Mouse (Mus musculus) adrenal gland, postnatal 0 days (tissue): ENCODE measurements around the gene Ttn. TPM values are rescaled to one million over a fixed set of nuclear protein-coding genes. Genes with fewer than 3 reads are reported as not detected.

Source experiments
- polyA plus RNA-seq: library from polyadenylated mRNA; unstranded; fragments of >200 nt; fragmentation: Nextera tagmentation; extraction: Ambion mirVana; gene quantifications from 2 replicates; pipeline ENCODE4 v1.2.1, GENCODE M21; 2015

Ttn gene
- 1.9 and 17.8 TPM in 2 replicates for polyA plus RNA-seq

DNA sequence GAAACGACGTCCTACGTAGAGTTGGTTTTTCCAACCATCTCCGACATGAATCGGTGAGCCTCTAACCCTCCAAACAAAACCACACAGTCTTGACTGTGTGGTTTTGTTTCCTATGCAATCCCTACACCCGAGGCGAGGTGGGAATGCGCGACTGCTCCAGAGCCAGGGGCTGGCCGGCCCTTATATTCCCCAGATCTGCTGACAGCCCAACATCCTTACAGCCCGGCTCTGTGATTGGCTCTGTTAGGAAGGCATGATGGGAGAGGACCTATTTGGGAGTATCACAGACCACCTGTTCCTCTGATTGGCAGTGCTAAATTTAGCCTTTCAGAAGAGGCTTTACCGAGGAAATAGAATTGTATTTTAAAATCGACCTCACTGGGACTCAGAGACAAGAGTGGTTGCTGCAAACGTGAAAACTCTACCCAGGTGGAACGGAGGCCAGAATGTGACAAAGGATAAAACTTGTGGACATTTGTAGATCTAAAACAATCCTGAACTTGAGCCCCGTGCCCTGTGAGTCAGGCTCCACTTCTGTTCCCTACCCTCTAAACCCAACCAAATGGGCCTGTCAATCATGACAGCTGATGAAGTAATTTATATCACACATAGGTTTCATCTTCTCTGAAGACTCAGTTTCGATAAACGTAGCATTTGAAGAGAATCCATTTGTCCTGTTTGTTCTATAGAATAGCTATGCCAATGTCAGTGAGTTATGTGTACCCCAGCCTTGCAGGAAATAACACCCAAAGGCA lies at the start of gene Ttn:
TSS of gene Ttn (minus strand) at position 157 of the 755 bp plus-strand sequence.

DNA sequence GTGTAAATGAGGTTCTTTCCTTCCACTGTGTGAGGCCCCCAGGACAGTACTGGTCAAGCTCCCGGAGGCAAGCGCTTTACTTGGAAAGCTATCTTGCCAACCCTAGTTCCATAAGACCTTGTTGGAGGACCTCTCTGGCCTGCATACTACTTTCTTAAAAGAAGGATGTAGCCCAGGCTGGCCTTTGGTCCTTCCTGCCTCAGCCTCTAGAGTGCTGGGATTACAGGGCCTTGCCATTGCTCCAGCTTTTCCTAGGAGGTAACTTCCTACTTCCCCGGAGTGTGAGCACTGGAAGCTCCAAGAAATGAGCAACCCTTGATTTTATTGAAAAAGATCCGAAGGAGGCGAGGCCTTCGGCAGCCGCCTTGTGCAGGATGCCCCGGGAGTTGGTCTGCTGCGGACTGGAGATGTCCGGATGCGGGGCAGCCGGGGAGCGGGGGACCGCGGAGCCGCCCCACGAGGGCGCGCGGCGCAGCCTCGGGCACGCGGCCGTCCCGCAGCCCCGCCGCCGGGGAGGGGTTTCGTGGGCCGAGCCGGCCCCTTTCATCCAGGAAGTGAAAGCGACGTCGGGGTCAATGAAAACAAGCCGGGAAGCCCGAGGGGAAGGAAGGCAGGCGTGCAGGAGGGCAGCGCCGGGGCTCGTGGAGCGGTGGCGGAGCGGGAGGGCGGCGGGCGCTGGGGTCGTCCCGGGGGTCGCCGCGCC lies 307.5 kb downstream of the Ttn start, which contains the start of gene Plekha3:
TSS of gene Plekha3 (plus strand) at position 557 of the 703 bp plus-strand sequence.

GRCm38 (mm10) chr2:76672966-76673392 lies 309.4 kb downstream of the Ttn start, which contains the start of gene Fkbp7:
Gene Fkbp7, minus strand, starts transcription at chr2:76673116.

Other genes with a start within 250 kb of the Ttn start
- gene Ccdc141, start 188.1 kb upstream of the Ttn start, polyA plus RNA-seq, result 8.5 and 9.7 TPM in 2 replicates